Mouse (Mus musculus) erythroblast, embryonic 14.5 days (primary cell): Measurements from ENCODE around the gene Gm45799. TPM values are rescaled to one million over a fixed set of nuclear protein-coding genes. Genes with fewer than 3 reads are reported as not detected.
A peak's percentile ranks its signal among the peaks of the same experiment; 100 is the strongest.

Experiments
- H3K27me3 ChIP-seq: 2 replicates; pipeline ENCODE4 v1.6.1; 2012; ENCODE audit warnings: inconsistent platforms; ENCODE audit not compliant: control insufficient read depth
- H3K36me3 ChIP-seq: 2 replicates; pipeline ENCODE4 v1.6.1; 2012; ENCODE audit warnings: mild to moderate bottlenecking, inconsistent platforms; ENCODE audit not compliant: control insufficient read depth
- H3K4me1 ChIP-seq: 2 replicates; pipeline ENCODE4 v1.6.1; 2012; ENCODE audit warnings: inconsistent platforms; ENCODE audit not compliant: control insufficient read depth
- H3K4me3 ChIP-seq: replicated peaks from 2 replicates; pipeline ENCODE3; 2012; ENCODE audit warnings: moderate library complexity, mild to moderate bottlenecking, inconsistent platforms
- H3K9me3 ChIP-seq: 2 replicates; pipeline ENCODE4 v1.6.1; 2012; ENCODE audit warnings: low read length, inconsistent platforms, mixed read lengths; ENCODE audit not compliant: control insufficient read depth
- GATA1 ChIP-seq: IDR thresholded peaks from 2 replicates; pipeline ENCODE4 v1.6.1; 2012; ENCODE audit warnings: low read length, inconsistent platforms, mixed read lengths
- TAL1 ChIP-seq: IDR thresholded peaks from 3 replicates; pipeline ENCODE4 v1.6.1; 2012; ENCODE audit warnings: low read length, inconsistent platforms, mixed read lengths
- polyA plus RNA-seq: library from polyadenylated mRNA; stranded (reverse); fragments of >175 nt; gene quantifications from 2 replicates; pipeline ENCODE4 v1.2.3, GENCODE M21; 2012

The Gm45799 gene
- polyA plus RNA-seq, 1 experiment, result 2.6 TPM

GRCm38 (mm10) chr7:105638776-105639175 lies 1.6 kb upstream of the Gm45799 start:
- Histone ChIP-seq H3K9me3 (no peaks in the 10 kb centered on the region), H3K4me1 (peaks cover 60% of the 10 kb centered on the region), H3K36me3 (peaks cover 48% of the 10 kb centered on the region)

GRCm38 (mm10) chr7:105639304-105639703 lies 1.0 kb upstream of the Gm45799 start:
- H3K27me3 ChIP-seq, result no peaks in the 10 kb centered on the region
- peaks cover 53% of the 10 kb centered on the region for H3K36me3 ChIP-seq
- no peaks in the 10 kb centered on the region for H3K9me3 ChIP-seq
- TF ChIP-seq GATA1 (no peak), TAL1 (no peak)
- H3K4me3 ChIP-seq, result peak overlapping the region; percentile 73
- peaks cover 55% of the 10 kb centered on the region for H3K4me1 ChIP-seq

More at GRCm38 (mm10) chr7:105638776-105639175, 1.6 kb upstream of the Gm45799 start:
- TF ChIP-seq GATA1 (no peak), TAL1 (no peak)
- H3K27me3 ChIP-seq, result peaks cover 2% of the 10 kb centered on the region
- H3K4me3 ChIP-seq, result no peak overlapping the region

- Histone ChIP-seq H3K9me3 (no peaks in the 10 kb centered on the region), H3K4me3 (peak within 1 kb of the TSS; percentile 73), H3K4me1 (peaks cover 51% of the 10 kb centered on the region), H3K36me3 (peaks cover 54% of the 10 kb centered on the region), H3K27me3 (no peaks in the 10 kb centered on the region)
- TF ChIP-seq TAL1 (no peak), GATA1 (no peak)
Measured at GRCm38 (mm10) chr7:105639756-105640155, 596 bp upstream of the Gm45799 start, which contains the start of gene Timm10b. Gene Timm10b, plus strand, starts transcription at chr7:105640056.

- H3K9me3 ChIP-seq, result no peaks in the 10 kb centered on the region
- peaks cover 53% of the 10 kb centered on the region for H3K36me3 ChIP-seq
- TF ChIP-seq GATA1 (no peak), TAL1 (no peak)
- H3K4me1 ChIP-seq, result peaks cover 42% of the 10 kb centered on the region
- no peaks in the 10 kb centered on the region for H3K27me3 ChIP-seq
- H3K4me3 ChIP-seq, result peak overlapping the region; percentile 73
Measured at GRCm38 (mm10) chr7:105640894-105641255, 523 bp downstream of the Gm45799 start.

DNA sequence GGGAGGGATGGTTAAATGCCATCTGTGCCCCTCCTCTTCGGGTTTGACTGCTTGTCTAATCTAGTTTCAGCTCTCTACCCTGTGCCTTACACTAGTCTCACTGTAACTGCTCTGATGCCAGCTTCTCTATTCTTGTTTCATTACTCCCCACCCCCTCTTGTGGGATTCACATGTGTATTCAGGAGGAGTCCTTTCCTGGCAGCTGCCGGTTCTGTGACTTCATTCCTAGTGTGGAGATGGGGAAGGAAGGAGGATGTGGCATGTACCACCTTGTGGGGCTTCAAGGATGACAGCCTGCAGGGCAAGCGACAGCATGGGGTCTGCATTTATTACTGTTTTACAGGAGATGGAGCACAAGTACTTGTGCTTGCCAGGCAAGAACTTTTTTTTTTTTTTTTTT lies 1.6 kb downstream of the Gm45799 start:
- peaks cover 43% of the 10 kb centered on the region for H3K36me3 ChIP-seq
- TF ChIP-seq TAL1 (no peak), GATA1 (no peak)
- no peaks in the 10 kb centered on the region for H3K27me3 ChIP-seq
- H3K4me1 ChIP-seq, result peaks cover 34% of the 10 kb centered on the region
- no peaks in the 10 kb centered on the region for H3K9me3 ChIP-seq
- peak overlapping the region; percentile 8 for H3K4me3 ChIP-seq

DNA sequence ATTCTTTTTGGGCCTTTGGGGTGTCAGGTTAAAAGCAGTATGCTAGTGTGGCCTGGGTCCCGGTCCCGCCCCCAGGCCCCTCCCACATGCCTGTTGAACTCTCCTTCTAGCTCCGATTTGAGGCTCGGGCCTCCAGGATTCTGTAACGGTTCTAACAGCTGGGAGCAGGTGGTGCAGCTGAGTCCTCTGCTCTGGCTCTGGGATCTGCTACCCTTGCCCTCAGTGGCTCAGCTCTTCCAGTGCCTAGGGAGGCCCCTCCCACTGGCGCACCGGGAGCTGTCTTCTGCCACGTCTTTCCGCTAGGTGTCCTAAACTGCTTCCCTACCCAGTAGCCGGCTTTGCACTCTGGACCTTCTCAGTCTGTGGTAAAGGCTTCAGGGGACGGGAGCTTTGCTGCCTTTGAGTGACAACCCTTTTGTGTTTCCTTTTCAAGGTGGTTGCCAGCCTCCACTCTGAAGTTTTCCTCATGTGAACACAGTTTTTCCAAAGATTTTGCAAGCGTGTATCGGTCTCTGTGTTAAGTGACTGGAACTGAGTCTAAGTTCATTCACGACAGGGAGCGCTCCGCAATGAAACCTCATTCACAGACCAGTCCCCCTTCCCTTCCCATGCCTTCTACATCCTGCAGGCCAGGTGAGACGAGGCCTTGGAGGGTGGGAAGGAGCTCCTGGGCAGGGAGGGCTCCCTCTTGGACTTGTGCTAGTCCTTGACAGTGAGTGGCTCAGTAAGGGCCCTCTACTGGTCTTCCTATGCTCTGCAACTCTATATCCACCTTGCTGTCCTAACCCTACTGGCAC lies 10.5 kb downstream of the Gm45799 start, which contains the start of gene Dnhd1:
Gene Dnhd1 (plus strand): TSS at position 189 of the 797 bp plus-strand sequence.
- Histone ChIP-seq H3K36me3 (no peaks in the 10 kb centered on the region; the same call in 1 of the 2 replicates), H3K27me3 (no peaks in the 10 kb centered on the region), H3K4me3 (peak within 1 kb of the TSS; percentile 63), H3K4me1 (peaks cover 12% of the 10 kb centered on the region), H3K9me3 (no peaks in the 10 kb centered on the region)
- no peak for TF ChIP-seq TAL1
- TF ChIP-seq GATA1, result no peak

GRCm38 (mm10) chr7:105685541-105686197 lies 45.3 kb downstream of the Gm45799 start:
- no peaks in the 10 kb centered on the region; the same call in 1 of the 2 replicates for H3K27me3 ChIP-seq
- H3K4me1 ChIP-seq, result no peaks in the 10 kb centered on the region
- H3K4me3 ChIP-seq, result no peak overlapping the region
- TF ChIP-seq GATA1 (no peak), TAL1 (no peak)
- no peaks in the 10 kb centered on the region for H3K9me3 ChIP-seq
- no peaks in the 10 kb centered on the region for H3K36me3 ChIP-seq

GRCm38 (mm10) chr7:105690875-105691274 lies 50.5 kb downstream of the Gm45799 start:
- no peaks in the 10 kb centered on the region; the same call in 1 of the 2 replicates for H3K27me3 ChIP-seq
- H3K4me1 ChIP-seq, result no peaks in the 10 kb centered on the region
- no peak overlapping the region for H3K4me3 ChIP-seq
- H3K36me3 ChIP-seq, result no peaks in the 10 kb centered on the region
- no peaks in the 10 kb centered on the region for H3K9me3 ChIP-seq
- TF ChIP-seq TAL1 (no peak), GATA1 (no peak)

DNA sequence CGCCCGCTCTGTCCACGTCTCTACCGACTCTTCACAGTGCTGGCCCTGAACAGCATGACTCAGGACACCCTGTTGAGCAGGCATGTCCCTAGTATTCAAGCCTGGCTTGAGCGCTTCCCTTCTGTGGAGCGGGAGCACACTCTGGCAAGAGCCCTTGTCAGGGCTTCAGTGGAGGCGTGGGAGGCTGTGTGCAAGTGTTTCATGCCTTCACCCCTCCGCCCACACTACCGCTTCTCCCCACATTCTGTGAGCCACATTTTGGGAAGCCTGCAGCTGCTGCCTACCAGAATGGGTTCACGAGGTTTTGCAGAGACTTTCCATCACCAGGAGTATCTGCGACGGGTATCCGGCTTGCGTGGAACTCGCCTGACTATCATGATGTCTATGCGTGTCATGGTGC lies 62.8 kb downstream of the Gm45799 start:
- H3K27me3 ChIP-seq, result no peaks in the 10 kb centered on the region
- H3K36me3 ChIP-seq, result no peaks in the 10 kb centered on the region
- H3K4me1 ChIP-seq, result no peaks in the 10 kb centered on the region
- no peaks in the 10 kb centered on the region for H3K9me3 ChIP-seq
- no peak overlapping the region for H3K4me3 ChIP-seq
- no peak for TF ChIP-seq GATA1
- no peak for TF ChIP-seq TAL1
